Mouse (Mus musculus) right cerebral cortex, postnatal 14 days (tissue): ENCODE results near the gene Dync1i2.

Source experiments
- DNase-seq: peaks from one replicate; pipeline ENCODE4 v3.0.0; 2022

The Dync1i2 gene

DNA sequence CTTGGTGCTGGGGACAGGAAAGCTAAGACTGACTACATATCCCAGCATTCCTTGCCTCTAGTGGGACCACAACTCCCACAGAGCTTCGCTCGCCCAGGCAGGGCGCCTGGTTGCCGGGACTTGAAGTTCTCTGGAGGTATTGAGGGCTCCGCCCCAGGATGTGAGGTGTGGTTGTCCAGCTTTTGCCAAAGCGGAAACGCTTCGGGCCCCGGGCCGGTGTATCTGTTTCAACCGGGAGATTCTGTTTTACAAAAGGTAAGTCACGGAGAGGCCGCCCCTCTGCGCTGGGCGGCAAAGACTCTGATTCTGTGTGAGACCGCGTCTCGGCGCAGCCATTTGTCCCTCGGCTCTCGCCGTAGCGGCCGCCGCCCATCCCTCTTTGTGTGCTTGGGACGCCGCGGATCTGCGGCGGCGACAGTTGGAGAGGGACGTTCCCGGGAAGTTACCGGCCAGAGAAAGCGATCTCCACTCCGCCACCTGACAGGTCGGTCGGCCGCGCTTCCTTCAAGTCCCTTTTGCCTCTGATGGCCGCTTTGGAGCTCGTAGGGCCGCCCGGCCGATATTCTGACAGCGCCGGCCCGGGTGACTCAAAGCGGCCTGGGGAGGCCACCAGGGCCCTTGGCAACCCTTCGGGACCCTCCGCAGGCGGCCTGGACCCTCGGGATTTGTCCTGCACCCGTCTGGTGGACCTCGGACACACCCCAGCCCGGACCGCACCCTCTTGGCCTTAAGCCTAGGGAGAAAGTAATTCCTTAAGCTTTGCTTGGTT lies at the start of gene Dync1i2:
Gene Dync1i2 (plus strand): TSS at position 116 of the 769 bp plus-strand sequence.
- peak; percentile 88 for DNase-seq

DNA sequence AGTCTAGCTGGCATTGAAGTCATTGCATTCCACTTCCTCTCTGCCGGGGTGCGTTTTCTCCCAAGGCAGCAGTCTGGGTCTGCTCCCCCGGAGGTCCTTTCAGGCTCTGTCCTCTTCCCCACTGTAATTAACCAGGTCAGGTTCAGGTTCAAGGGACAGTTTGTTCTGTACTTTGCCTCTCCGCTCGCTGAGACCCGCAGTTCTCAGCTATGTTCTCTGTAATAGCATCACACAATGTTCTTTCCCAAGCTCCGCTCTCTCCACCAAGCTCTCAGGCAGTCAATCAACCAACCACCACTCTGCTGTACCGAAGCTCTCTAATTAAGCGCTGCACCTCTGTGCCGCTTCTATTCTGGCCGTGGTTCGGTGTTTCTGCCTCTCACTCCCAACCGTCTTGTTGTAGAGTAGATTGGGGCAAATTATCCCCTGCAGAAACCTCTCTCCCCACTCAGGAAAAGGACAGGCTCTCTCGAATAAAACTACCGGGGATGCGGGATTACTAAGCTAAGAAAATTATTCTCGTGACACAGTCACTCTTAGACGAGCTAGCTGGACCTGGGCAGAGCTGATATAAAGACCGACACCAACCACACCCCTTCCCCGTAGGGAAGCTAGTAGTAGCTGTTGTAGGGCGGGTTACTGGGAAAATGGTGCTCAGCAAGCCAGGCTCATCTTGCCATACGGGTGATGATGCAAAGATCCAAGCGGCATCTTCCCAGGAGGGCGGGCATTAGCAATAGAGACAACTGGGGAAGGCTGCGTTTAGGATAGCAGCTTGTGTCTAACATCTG lies 48.5 kb upstream of the Dync1i2 start:
- DNase-seq, result no peak

DNA sequence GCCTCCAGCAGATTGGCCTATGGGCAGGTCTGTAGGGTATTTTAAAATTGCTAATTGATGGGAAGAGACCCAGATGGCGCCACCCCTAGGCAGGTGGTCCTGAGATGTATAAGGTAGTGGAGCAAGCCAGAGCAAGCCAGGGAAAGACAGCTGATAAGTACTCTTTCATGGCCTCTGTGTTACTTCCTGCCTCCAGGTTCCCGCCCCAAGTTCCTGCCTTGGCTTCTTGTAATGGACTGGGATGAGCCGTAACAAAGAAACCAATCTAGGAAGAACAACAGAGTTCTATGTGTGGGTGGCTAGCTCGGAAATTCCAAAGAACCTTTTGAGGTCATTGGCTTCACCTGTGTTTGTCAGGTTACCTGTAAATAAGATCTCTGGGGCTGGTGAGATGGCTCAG lies 44.3 kb upstream of the Dync1i2 start:
- DNase-seq, result no peak

DNA sequence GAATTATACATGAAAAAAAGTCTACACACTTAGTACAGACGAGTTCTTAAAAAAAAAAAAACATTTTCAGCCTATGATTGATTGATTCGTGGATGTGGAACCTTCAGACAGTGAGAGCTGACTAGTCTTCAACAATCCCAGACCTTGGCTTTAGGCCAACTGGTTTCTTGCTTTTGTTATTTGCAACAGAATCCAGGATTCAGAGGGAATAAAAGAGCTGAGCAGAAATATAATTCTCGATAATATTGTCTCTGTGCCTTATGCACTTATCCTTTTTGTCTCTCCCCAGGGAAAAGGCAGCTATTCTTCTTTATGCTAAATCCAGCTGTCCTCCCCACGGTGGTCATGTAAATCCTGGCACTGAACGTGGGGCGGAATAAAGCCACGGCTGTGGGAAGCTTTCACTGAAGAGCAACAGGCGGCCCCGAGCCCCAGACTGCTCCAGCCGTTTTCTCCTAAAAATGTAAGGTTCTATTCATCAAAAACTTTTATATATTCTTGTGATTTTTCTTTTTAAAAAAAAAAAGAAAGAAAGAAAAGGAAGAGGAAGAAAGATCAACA lies 43.0 kb upstream of the Dync1i2 start:
- DNase-seq, result no peak

DNA sequence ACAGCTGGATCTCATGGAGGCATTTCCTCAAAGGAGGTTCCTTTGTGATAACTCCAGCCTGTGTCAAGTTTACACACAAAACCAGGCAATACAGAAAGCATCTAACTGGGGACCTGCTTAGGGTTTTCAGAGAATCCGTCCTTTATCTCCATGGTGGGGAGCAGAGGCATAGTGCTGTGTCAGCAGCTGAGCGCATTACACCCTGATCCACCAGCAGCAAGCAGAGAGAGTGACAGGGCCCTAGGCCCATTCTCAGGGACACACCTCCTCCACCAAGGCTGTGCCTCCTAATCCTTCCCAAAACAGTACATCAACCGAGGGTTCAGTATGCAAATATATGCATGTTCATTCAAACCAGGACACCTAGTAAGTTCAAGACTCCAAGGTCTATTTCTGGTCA lies 38.5 kb upstream of the Dync1i2 start:
- DNase-seq, result no peak

DNA sequence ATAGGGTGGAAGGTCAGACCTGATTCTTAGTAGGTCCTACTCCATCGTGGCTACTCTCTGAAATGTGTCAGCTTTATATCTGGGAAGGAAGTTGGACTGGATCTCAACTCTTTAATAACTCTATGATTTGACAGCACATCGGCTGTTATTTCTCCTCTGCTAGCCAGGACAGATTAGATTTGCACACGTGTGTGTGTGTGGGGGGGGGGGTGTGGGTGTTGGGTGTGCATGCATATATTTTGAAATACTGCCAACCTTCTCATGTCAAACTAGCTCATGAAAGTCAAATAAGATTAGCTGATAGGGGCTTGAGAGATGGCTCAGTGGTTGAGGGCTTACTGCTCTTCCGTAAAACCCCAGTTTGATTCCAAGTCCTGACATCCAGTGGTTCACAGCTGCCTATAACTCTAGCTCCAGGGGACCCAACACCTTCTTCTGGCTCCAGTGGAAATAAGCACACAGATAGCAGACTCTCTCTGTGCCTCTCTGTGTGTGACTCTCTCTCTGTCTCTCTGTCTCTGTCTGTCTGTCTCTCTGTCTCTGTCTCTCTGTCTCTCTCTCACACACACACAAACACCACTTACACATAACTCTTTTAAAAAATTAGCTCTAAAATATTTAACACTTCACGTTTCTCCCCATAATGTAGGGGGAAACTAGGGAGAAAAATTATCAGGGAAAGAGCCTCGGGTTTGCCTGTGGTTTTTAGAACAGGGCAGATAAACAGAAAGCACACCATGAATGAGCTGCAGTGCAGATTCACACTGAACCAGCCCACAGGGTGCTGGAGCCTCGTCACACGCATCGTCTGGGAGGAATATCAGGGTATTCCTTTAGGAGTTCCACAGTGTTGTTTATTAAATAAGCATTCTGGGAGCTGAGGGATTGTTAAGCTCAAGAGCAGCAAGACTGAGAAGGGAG lies 34.9 kb upstream of the Dync1i2 start:
- no peak for DNase-seq

DNA sequence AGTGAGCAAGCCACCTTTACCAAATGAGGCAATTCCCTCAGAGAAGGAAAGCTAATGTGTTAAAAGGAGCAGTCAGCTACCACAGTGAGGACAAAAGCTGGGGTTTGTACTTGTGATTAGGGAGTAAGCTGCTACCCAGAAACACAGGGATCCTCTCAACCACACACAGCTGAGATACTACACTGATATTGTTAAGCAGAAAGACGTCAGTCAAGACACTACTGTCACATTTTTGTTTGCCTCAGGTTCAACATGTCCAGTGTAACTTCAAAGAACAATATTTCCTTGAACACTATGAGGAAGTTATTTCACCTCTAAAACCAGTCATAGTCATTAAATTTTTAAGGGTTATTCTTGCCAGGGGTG lies 34.3 kb upstream of the Dync1i2 start:
- DNase-seq, result no peak

DNA sequence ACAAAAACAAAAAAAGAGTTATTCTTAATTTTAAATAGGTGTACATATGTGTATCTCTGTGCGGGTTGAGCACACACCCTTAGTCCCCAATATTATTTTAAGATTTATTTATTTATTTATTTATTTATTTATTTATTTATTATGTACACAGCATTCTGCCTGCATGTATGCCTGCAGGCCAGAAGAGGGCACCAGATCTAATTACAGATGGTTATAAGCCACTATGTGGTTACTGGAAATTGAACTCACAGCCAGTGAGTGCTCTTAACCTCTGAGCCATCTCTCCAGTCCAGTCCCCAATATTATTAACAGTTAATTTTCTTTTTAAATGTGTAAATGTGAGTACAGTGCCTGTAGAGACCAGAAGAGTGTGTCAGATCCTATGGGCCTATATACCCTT lies 33.7 kb upstream of the Dync1i2 start:
- DNase-seq, result no peak

DNA sequence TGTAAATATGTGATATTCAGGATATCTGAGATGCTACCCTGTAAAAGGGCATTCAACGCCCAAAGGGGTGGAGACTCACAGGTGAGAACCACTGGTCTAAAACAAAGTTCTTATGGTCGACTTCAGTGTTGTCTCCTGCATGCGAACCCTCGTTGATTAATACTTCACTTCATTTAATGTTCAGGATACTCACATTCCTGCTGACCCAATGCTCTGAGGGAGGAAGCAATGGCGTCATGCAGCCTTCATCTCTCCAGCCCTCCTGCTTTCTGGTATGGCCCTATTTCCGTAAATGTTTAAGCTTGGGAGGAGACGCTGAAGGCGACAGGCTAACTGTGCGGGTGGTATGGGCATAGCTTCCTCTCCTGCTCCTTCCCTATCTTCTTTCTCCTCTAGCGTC lies 31.8 kb upstream of the Dync1i2 start:
- DNase-seq, result no peak

DNA sequence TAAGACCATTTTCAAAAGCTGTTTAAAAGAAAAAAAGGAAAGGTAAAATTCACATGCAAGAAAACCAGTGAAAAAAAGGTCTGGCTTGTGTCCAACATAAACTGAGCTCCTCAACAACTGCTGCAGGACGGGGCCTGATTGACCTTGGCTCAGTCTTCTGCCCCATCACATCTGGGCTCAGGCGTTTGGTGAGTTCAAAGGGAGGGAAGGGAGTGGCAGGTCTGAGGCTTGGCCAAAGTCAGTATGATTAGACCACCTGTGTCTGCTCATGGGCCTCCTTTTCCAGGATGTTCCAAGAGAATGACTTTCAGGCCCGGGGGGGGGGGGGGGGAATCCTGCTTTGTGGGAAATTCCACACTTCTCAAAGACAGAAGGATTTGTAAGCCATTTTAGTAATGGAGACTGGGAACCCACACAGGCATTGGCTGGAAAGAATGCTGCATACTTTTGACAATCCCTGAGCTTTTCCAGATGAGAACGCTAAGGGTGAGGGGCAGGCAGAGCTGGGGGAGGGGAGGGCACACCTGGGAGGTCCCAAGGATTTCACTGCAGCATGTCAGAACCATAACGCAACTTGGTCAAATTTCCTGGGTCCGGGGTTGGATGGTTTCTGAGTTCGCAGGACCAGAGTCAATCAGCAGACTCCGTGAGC lies 30.8 kb upstream of the Dync1i2 start:
- DNase-seq, result no peak

DNA sequence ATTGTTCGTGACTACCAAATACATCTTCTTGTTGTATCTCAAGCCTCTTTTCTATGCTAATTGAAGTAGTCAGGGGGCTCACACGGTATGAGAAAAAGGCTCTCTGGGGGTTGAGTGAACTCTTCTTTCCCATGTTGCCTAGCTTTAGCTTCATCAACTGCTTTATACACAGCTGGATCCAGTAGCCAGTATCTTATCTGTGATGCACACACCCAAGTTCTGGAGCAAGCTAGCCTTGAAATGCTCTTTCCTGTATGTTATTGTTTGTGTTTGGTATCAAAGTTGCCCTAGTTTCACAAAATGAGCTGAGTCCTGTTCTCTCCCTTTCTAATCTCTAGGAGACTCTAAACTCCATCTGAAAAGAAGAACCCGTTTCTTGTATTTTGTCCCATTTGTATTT lies 23.6 kb upstream of the Dync1i2 start:
- DNase-seq, result no peak

DNA sequence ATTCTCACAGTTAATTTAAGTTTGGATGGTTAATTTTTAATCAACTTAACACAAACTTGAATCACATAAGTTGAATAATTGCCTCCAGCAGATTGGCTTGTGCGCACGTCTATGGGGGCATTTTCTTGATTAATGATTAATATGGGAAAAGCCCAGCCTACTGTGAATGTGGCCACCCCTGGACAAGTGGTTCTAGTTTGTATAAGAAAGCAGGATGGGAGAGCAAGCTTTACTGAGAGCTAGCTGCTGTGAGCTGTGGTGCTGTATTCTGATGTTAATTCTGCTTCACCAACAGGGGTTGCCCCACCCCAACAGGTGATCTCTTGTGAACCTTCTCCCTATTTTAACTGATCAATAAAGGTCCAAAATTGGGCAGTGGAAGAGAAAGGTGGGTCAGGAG lies 22.6 kb upstream of the Dync1i2 start:
- no peak for DNase-seq

DNA sequence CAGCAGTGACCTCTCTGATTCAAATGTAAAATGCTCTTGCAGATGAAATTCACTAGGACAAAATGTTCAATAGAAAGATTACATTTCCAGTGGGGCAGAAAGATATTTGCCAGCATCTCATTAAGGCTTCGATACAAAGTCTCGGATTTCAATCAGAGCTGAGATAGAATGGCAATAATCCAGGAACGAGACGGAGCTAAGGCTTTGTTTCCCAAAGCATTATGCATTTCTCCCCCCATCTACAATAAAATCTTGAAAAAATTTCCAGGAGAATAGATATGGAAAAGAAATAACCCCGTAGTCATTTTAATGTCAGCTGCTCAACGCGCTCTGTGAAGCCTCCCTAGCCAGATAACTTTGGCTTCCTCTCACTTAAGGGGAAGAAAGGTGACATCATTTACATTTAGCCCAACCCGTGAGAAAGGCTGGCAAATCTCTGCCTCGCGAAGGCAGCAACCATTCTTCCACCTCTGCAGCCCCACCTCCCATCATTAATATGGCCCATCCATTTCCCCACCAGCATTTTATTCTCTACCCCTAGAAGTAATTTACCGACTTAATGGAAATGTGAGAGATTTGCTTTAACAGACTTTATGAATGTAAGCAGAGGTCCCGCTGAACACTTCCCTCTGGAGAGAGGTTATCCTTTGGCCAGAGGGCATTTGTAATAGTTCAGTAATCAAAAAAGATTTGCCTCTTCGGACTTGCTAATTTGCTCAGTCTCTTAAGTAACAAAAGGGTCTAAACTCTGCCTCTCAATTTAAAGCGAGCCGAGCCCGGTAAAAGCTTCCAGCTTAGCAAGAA lies 19.9 kb upstream of the Dync1i2 start:
- no peak for DNase-seq

DNA sequence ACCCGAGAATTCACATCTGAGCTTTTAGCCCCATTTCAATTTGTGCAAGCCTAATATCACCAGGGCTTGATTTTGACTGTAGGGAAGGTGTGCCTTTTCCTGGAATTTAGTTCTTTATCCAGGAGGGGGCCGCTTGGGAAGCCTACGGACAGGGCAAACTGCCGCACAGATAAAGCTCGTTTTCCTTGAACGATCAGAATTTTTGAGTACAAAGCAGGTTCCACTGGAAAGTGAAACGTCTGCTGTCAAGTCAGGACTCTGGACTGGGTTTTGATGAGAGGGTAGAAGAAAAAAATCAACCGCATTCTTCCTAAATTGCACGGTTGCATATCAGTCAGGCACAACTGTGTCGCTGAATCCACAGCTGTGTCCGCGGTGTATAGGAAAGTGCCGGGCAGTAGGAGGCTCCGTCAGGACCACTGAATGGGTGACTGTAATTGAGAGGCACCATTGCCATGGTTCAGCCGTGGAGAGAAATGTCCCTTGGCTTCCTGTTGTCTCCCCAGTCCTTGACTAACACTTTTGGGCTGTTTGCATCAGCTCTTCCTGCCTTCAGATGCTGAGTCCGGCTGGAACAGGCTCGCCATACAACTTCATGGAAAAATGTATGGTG lies 19.2 kb upstream of the Dync1i2 start:
- no peak for DNase-seq

DNA sequence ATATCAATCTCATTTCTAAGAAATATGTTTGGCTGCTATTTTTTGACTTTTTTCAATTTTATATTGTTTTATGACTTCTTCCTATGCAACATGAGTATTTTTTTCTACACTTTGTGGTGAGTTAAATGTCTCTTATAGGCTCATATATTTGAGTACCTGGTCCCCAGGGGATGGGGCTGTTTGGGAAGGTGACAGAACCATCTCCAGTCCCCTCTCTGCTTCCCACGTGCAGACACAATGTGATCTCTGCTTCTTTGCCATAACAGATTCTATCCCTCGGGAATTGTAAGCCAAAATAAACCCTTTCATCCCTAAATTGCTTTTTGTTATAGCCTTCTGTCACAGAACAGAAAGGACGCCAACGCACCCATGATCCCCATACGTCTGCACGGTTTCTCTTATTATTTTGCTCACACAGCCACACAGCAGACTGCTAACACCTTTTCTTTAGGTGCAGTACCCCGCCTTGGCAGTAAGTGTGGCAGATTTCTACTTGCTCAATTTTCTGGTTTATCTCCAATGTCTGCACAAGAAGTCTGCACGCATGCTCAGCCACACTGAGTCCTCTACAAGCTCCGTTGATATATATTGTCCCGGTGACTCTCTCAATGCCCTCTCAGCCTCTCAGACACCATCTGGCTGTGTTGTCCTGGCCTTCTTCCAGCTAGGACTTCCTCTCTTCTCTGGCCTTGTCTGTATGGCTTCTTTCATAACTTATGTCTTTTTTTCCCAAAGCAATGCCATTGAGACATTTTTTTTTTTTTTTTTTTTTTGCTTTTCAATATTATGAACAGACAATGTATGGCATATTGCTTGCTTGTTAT lies 17.2 kb upstream of the Dync1i2 start:
- DNase-seq, result no peak

DNA sequence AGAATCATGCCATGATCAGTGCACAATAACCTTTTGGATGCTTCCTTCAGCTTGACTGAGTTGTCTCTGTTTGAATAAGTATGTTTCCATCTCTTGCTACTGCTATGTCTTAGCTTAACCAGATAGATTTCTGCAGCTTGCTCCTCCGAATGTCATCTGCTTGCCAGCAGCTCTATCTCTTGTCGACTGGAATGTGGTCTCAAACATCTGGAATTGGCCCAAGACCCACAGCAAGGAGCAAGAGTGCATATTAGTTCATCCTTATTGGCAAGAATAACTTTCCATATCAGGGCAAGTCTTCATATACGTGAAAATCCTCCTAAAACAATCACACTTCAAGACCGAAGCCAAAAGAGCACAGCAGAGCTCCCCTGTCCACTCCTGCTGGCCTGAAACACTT lies 14.6 kb upstream of the Dync1i2 start:
- no peak for DNase-seq

DNA sequence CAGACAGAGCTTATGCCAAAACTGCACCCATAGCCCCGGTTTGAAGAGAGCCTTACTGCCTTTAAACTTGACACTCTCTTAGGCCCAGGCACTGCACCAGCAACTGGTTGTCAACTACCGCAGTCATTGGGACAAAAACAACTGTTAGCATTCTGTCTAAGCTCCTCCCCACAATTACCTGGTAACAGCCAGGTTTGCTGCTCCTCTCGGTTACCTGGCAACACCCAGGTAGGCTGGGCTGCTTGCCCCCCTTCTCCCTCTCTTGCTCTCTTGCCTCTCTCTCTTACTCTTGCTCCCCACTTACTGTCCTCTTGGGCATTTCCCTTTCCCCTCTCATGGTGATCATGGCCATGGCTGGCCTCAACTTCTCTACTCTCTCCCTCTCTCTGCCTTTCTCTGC lies 12.6 kb upstream of the Dync1i2 start:
- no peak for DNase-seq

DNA sequence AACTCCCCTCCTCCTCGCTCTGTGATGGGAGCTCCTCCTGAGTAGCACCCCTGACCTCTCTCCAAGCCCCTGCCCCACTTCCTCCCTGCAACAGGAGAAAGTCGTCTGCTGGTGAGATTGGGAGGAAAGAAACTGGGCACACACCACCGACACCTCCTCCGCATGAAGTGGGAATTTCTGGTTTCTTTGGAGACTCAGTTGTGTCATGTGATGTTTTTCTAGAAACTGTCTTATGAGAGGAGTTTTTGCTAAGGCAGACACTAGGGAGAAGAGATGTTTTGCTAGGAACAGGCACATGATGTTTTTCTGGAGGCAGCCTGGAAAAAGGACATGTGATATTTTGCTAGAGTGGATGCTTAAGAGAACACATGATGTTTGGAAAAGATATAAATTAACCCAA lies 11.0 kb upstream of the Dync1i2 start:
- no peak for DNase-seq

DNA sequence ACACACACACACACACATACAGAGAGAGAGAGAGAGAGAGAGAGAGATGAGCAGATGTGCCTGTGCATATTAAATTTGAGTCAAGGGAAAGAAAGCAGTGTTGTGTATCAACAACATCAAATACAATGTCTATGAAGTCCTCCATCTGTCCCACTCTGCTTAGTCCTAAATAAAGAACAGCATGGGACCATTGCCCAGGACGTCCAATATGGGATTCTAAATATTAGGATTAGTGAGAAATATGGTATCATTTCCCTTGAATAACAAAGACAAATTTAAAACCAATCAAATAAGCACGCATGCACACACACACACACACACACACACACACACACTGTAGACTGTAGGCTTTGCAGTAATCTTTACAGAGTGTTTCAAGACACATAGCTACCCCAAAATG lies 9.6 kb upstream of the Dync1i2 start:
- DNase-seq, result no peak

DNA sequence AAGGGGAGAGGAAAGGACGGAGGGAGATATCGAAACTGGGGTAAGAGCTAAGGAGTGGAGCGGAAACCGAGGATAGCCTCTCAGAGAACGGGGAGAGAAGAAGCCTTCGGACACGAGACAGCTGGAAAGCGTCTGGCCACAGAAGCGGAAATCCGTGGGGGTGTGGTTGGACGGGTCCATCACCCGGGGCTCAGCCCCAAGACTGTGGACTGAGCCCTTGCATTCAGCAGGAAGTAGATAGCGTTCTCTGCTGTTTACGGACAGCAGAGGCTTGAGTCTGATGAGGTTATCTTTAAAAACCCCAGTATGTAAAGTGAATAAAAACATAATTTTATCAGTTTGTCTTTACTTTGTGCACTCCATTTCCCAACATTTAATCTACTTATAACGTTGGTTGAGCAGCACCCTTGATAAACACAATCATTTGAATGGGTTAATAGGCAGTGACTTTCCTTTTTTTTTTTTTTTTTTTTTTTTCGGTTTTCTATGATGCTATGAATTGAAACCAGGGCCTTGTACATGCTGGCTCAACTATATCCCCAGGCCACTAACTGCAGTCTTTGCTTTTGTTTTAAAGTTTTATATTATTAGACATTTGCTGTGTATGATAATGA lies 7.6 kb upstream of the Dync1i2 start:
- DNase-seq, result no peak
